Mouse (Mus musculus) midbrain, embryonic 13.5 days (tissue): ENCODE measurements around the gene Rnf121. TPM values are rescaled to one million over a fixed set of nuclear protein-coding genes. Genes with fewer than 3 reads are reported as not detected.

ENCODE experiments used
- ATAC-seq: fragments of 200-750 bp; cut with Nextera tagmentation; 2 replicates; pipeline ENCODE4 v1.8.0; 2017; ENCODE audit warnings: mild to moderate bottlenecking, moderate TSS enrichment, moderate library complexity
- H3K27ac ChIP-seq: fragments of 300-500 bp; sonication (generic); 2 replicates; pipeline ENCODE4 v1.5.1; 2015; ENCODE audit warnings: inconsistent platforms, mild to moderate bottlenecking, moderate library complexity
- H3K27me3 ChIP-seq: fragments of 300-500 bp; sonication (generic); 2 replicates; pipeline ENCODE4 v1.6.1; 2015; ENCODE audit warnings: mild to moderate bottlenecking, inconsistent platforms
- H3K36me3 ChIP-seq: fragments of 300-500 bp; sonication (generic); 2 replicates; pipeline ENCODE4 v1.6.1; 2015; ENCODE audit warnings: mild to moderate bottlenecking, inconsistent platforms
- H3K4me1 ChIP-seq: fragments of 300-500 bp; sonication (generic); replicated peaks from 2 replicates; pipeline ENCODE4 v1.6.1; 2015; ENCODE audit warnings: inconsistent platforms
- H3K4me2 ChIP-seq: fragments of 300-500 bp; sonication (generic); replicated peaks from 2 replicates; pipeline ENCODE4 v1.6.1; 2015; ENCODE audit warnings: moderate library complexity, mild to moderate bottlenecking, inconsistent platforms
- H3K4me3 ChIP-seq: fragments of 300-500 bp; sonication (generic); replicated peaks from 2 replicates; pipeline ENCODE4 v1.5.1; 2015; ENCODE audit warnings: mild to moderate bottlenecking, inconsistent platforms
- H3K9ac ChIP-seq: fragments of 300-500 bp; sonication (generic); replicated peaks from 2 replicates; pipeline ENCODE4 v1.6.1; 2015; ENCODE audit warnings: mild to moderate bottlenecking, inconsistent platforms
- H3K9me3 ChIP-seq: fragments of 300-500 bp; sonication (generic); 2 replicates; pipeline ENCODE4 v1.6.1; 2016; ENCODE audit warnings: mild to moderate bottlenecking, inconsistent platforms
- WGBS: fragments of 180-500 bp; shearing (Covaris S2); methylation state at CpG from one replicate; pipeline ENCODE4 v1.1.7; 2015; 5-methylcytosine and 5-hydroxymethylcytosine counted together
- polyA plus RNA-seq: library from polyadenylated mRNA; unstranded; fragments of >200 nt; fragmentation: Nextera tagmentation; extraction: Ambion mirVana; gene quantifications from 2 replicates; pipeline ENCODE4 v1.2.1, GENCODE M21; 2015

Rnf121 gene
- polyA plus RNA-seq, 1 experiment from 2014 or later, result 30.9 TPM

DNA sequence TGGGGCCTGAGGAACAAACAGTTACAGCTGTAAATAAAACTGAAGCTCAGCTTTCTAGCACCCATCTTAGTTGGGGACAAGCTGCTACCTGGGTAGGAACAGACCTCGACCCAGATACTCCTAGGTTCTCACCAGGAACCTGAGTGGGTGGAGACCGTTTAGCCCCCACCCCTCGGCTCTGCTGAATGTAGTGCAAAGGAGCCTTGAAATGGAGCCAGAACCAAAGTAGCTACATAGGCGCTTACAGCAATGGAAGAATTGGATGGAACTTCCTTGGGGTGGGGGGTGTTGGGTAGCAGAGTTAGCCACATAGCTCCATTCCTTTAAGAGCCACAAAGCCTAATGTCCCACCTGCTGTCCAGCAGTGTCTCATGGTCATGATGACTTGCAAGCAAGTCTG, 48.3 kb downstream of the Rnf121 start:
- H3K4me1 ChIP-seq, result no peaks in the 10 kb centered on the region
- WGBS, result 89% methylated on average over 4 of the region's 4 CpGs
- H3K4me2 ChIP-seq, result no peak overlapping the region
- ATAC-seq, result no peak
- H3K36me3 ChIP-seq, result peaks cover 96% of the 10 kb centered on the region
- H3K9ac ChIP-seq, result no peak overlapping the region
- no peaks in the 10 kb centered on the region for H3K27me3 ChIP-seq
- H3K27ac ChIP-seq, result no peak overlapping the region
- no peaks in the 10 kb centered on the region for H3K9me3 ChIP-seq
- no peak overlapping the region for H3K4me3 ChIP-seq

DNA sequence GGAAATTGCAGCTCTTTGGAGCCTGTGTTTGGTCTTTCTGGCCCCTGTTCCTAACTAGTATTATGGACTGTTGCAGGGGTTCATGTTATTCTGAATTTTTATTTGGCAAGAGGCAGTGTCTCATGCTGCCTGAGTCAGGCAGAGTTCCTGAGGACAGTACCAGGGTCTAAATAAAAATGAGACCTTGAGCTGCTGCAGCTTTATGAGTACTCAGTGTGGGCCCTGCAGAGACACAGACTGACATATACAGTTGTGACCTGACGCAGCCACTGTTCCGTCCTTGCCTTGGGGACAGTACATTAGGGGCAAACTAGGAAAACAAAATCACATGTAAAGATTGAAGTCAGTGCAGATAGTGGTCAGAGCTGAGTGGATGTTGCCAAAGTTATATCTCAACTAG, 50.3 kb downstream of the Rnf121 start:
- no peaks in the 10 kb centered on the region for H3K9me3 ChIP-seq
- no peaks in the 10 kb centered on the region for H3K4me1 ChIP-seq
- no peak for ATAC-seq
- H3K36me3 ChIP-seq, result peaks cover 99% of the 10 kb centered on the region
- H3K9ac ChIP-seq, result no peak overlapping the region
- no peaks in the 10 kb centered on the region for H3K27me3 ChIP-seq
- 94% methylated on average over 2 of the region's 2 CpGs for WGBS
- no peak overlapping the region for H3K4me2 ChIP-seq
- H3K4me3 ChIP-seq, result no peak overlapping the region
- H3K27ac ChIP-seq, result no peak overlapping the region

GRCm38 (mm10) chr7:102013416-102013815, 51.9 kb downstream of the Rnf121 start:
- no peak for ATAC-seq
- no peaks in the 10 kb centered on the region for H3K4me1 ChIP-seq
- H3K27ac ChIP-seq, result no peak overlapping the region
- 85% methylated on average over 8 of the region's 8 CpGs for WGBS
- H3K9ac ChIP-seq, result no peak overlapping the region
- H3K9me3 ChIP-seq, result no peaks in the 10 kb centered on the region
- peaks cover 100% of the 10 kb centered on the region for H3K36me3 ChIP-seq
- no peak overlapping the region for H3K4me2 ChIP-seq
- no peak overlapping the region for H3K4me3 ChIP-seq
- H3K27me3 ChIP-seq, result no peaks in the 10 kb centered on the region

DNA sequence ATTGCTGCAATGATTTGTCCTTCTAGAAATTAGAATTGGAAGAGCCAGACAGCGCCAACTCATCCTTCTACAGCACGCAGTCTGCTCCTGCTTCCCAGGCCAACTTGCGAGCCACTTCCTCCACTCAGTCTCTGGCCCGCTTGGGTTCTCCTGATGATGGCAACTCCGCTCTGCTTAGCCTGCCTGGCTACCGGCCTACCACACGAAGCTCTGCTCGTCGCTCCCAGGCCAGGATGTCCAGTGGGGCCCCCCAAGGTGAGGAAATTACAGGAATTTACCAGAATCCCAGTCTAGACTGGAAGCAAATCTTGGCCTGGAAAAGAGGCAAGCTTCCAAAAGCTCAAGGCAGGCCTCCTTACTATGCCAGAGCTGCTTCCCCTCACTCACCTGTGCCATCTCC, 53.4 kb downstream of the Rnf121 start:
- H3K4me1 ChIP-seq, result no peaks in the 10 kb centered on the region
- no peak overlapping the region for H3K4me3 ChIP-seq
- H3K36me3 ChIP-seq, result peaks cover 100% of the 10 kb centered on the region
- H3K27me3 ChIP-seq, result no peaks in the 10 kb centered on the region
- WGBS, result 91% methylated on average over 9 of the region's 9 CpGs
- H3K4me2 ChIP-seq, result no peak overlapping the region
- no peak overlapping the region for H3K27ac ChIP-seq
- no peaks in the 10 kb centered on the region for H3K9me3 ChIP-seq
- H3K9ac ChIP-seq, result no peak overlapping the region
- ATAC-seq, result no peak

DNA sequence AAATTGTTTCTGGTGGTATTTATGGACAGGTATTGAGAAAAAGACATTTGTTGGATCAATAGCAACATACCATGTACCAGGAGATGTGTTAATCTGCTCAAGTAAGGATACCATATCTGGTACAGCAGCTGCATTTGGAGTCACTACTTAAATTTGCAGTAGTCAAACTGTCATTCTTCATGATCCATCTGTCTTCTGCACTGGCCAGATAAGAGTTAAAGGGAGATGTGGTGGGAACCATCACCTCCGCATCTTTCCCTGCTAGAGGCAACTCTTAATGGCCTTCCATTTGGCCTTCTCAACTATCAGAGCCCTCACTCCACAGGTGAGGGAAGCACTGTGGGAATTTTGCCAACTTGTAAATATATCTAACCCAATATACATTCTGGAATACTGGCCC, 58.7 kb downstream of the Rnf121 start:
- 100% methylated on average over 1 of the region's 1 CpGs for WGBS
- no peak overlapping the region for H3K4me2 ChIP-seq

DNA sequence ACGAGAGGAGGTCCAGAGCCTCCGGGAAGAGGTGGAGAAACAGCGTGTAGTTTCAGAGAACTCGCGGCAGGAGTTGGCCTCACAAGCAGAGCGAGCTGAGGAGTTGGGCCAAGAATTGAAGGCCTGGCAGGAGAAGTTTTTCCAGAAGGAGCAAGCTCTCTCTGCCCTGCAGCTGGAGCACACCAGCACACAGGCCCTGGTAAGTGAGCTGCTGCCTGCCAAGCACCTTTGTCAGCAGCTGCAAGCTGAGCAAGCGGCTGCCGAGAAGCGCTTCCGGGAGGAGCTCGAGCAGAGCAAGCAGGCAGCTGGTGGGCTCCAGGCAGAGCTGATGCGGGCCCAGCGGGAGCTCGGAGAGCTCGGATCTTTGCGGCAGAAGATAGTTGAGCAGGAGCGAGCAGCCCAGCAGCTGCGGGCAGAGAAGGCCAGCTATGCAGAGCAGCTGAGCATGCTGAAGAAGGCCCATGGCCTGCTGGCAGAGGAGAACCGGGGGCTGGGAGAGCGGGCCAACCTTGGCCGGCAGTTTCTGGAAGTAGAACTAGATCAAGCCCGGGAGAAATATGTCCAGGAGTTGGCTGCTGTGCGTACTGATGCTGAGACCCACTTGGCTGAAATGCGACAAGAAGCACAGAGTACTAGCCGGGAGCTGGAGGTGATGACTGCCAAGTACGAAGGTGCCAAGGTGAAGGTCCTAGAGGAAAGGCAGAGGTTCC, 64.2 kb downstream of the Rnf121 start:
- no peaks in the 10 kb centered on the region for H3K9me3 ChIP-seq
- H3K4me1 ChIP-seq, result no peaks in the 10 kb centered on the region
- peaks cover 98% of the 10 kb centered on the region for H3K36me3 ChIP-seq
- H3K4me3 ChIP-seq, result no peak overlapping the region
- no peaks in the 10 kb centered on the region for H3K27me3 ChIP-seq
- H3K9ac ChIP-seq, result no peak overlapping the region
- no peak for ATAC-seq
- H3K4me2 ChIP-seq, result no peak overlapping the region
- no peak overlapping the region for H3K27ac ChIP-seq
- WGBS, result 85% methylated on average over 26 of the region's 26 CpGs

More for the DNA sequence above, 58.7 kb downstream of the Rnf121 start:
- no peaks in the 10 kb centered on the region for H3K27me3 ChIP-seq
- H3K9ac ChIP-seq, result no peak overlapping the region
- no peak for ATAC-seq
- no peaks in the 10 kb centered on the region for H3K9me3 ChIP-seq
- H3K27ac ChIP-seq, result no peak overlapping the region
- peaks cover 98% of the 10 kb centered on the region for H3K36me3 ChIP-seq
- H3K4me3 ChIP-seq, result no peak overlapping the region
- no peaks in the 10 kb centered on the region for H3K4me1 ChIP-seq

- no peak for ATAC-seq
- H3K4me2 ChIP-seq, result no peak overlapping the region
- H3K27ac ChIP-seq, result no peak overlapping the region
- H3K36me3 ChIP-seq, result peaks cover 98% of the 10 kb centered on the region
- no peaks in the 10 kb centered on the region for H3K27me3 ChIP-seq
- H3K9me3 ChIP-seq, result no peaks in the 10 kb centered on the region
- no peak overlapping the region for H3K4me3 ChIP-seq
- 91% methylated on average over 8 of the region's 8 CpGs for WGBS
- no peak overlapping the region for H3K9ac ChIP-seq
- H3K4me1 ChIP-seq, result no peaks in the 10 kb centered on the region
These were observed 65.0 kb downstream of the Rnf121 start for GRCm38 (mm10) chr7:102000296-102000695.

DNA sequence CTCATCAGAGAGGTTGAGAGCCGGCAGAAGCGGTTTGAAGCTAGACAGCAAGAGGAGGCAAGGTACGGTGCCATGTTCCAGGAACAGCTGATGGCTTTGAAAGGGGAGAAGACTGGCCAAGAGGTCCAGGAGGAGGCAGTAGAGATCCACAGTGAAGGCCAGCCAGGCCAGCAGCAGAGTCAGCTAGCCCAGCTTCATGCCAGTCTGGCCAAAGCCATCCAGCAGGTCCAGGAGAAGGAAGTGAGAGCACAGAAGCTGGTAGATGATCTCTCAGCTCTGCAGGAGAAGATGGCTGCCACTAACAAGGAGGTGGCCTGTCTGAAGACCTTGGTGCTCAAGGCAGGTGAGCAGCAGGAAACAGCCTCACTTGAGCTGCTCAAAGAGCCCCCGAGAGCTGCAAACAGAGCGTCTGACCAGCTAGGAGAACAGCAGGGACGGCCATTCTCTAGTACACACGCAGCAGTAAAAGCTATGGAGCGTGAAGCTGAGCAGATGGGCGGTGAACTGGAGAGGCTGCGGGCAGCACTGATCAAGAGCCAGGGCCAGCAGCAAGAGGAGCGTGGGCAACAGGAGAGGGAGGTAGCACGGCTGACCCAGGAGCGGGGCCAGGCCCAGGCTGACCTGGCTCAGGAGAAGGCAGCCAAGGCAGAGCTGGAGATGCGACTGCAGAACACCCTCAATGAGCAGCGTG, 65.7 kb downstream of the Rnf121 start:
- 92% methylated on average over 15 of the region's 15 CpGs for WGBS
- H3K4me1 ChIP-seq, result no peaks in the 10 kb centered on the region
- H3K4me3 ChIP-seq, result no peak overlapping the region
- no peaks in the 10 kb centered on the region for H3K27me3 ChIP-seq
- no peaks in the 10 kb centered on the region for H3K9me3 ChIP-seq
- H3K36me3 ChIP-seq, result peaks cover 98% of the 10 kb centered on the region
- no peak for ATAC-seq
- H3K27ac ChIP-seq, result no peak overlapping the region
- H3K4me2 ChIP-seq, result no peak overlapping the region
- H3K9ac ChIP-seq, result no peak overlapping the region

DNA sequence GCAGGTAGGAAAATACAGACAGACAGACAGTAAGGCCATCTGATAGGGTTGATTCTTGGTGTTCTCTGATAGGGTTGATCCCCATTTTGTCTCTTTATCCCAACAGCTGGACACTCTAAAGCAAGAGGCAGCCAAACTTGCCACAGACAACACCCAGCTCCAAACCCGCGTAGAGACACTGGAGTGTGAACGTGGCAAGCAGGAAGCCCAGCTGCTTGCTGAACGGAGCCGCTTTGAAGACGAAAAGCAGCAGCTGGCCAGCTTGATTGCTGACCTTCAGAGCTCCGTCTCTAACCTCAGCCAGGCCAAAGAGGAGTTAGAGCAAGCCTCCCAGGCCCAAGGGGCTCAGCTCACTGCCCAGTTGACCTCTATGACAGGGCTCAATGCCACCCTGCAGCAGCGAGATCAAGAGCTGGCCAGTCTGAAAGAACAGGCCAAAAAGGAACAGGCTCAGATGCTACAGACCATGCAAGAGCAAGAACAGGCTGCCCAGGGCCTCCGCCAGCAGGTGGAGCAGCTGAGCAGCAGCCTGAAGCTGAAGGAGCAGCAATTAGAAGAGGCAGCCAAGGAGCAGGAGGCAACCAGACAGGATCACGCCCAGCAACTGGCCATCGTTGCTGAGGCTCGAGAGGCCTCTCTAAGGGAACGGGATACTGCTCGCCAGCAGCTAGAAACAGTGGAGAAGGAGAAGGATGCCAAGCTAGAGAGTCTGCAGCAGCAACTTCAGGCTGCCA, 66.9 kb downstream of the Rnf121 start:
- H3K4me2 ChIP-seq, result no peak overlapping the region
- ATAC-seq, result peak; percentile 75
- 69% methylated on average over 14 of the region's 14 CpGs for WGBS
- H3K4me1 ChIP-seq, result no peaks in the 10 kb centered on the region
- no peak overlapping the region for H3K27ac ChIP-seq
- 0 out of 2 replicates have a peak overlapping the region, but pooled peaks have one; percentile 14 for H3K9ac ChIP-seq
- no peaks in the 10 kb centered on the region for H3K27me3 ChIP-seq
- H3K9me3 ChIP-seq, result no peaks in the 10 kb centered on the region
- no peak overlapping the region for H3K4me3 ChIP-seq
- peaks cover 99% of the 10 kb centered on the region for H3K36me3 ChIP-seq

- H3K4me1 ChIP-seq, result no peaks in the 10 kb centered on the region
- no peak overlapping the region for H3K9ac ChIP-seq
- no peak overlapping the region for H3K4me2 ChIP-seq
- no peaks in the 10 kb centered on the region for H3K9me3 ChIP-seq
- no peak overlapping the region for H3K27ac ChIP-seq
- ATAC-seq, result no peak
- WGBS, result 90% methylated on average over 3 of the region's 3 CpGs
- H3K4me3 ChIP-seq, result no peak overlapping the region
- H3K36me3 ChIP-seq, result peaks cover 99% of the 10 kb centered on the region
- no peaks in the 10 kb centered on the region for H3K27me3 ChIP-seq
These were observed 71.0 kb downstream of the Rnf121 start for GRCm38 (mm10) chr7:101994241-101994640.

DNA sequence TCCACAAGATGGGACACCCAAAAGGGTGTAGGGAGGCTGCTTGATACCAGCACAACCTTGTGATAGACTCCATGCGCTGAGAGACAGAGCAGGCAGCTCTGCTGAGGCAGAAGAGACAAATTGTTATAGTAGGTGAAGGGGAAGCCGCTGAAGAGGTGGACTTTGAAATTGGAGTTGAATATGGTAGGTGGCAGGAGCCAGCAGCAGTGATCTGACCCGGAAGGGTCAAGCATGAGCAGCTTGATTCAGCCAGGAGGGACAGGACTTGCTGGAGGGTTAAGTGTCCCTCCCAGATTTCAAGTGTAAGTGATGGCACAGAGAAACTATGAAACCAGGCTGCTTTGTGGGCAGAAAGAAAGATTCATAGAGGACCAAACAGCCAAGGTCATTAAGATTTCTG, 80.2 kb downstream of the Rnf121 start:
- H3K9ac ChIP-seq, result no peak overlapping the region
- no peaks in the 10 kb centered on the region for H3K9me3 ChIP-seq
- no peak overlapping the region for H3K4me2 ChIP-seq
- ATAC-seq, result no peak
- H3K27ac ChIP-seq, result no peak overlapping the region
- no peaks in the 10 kb centered on the region for H3K4me1 ChIP-seq
- H3K36me3 ChIP-seq, result peaks cover 66% of the 10 kb centered on the region
- no peaks in the 10 kb centered on the region for H3K27me3 ChIP-seq
- no peak overlapping the region for H3K4me3 ChIP-seq
- WGBS, result 95% methylated on average over 3 of the region's 3 CpGs

GRCm38 (mm10) chr7:101982735-101983134, 82.5 kb downstream of the Rnf121 start:
- H3K4me3 ChIP-seq, result no peak overlapping the region
- H3K4me2 ChIP-seq, result no peak overlapping the region
- no peaks in the 10 kb centered on the region for H3K9me3 ChIP-seq
- WGBS, result 82% methylated on average over 1 of the region's 1 CpGs
- no peaks in the 10 kb centered on the region for H3K27me3 ChIP-seq
- H3K9ac ChIP-seq, result no peak overlapping the region
- ATAC-seq, result no peak
- no peak overlapping the region for H3K27ac ChIP-seq
- peaks cover 45% of the 10 kb centered on the region for H3K36me3 ChIP-seq
- no peaks in the 10 kb centered on the region for H3K4me1 ChIP-seq
